Mouse (Mus musculus) lung, postnatal 0 days (tissue): ENCODE results near the gene Dbf4.

Experiments
- CTCF ChIP-seq: IDR thresholded peaks from 2 replicates; pipeline ENCODE4 v1.5.1; 2016; ENCODE audit warnings: antibody characterized with exemption, mild to moderate bottlenecking
- EP300 ChIP-seq: IDR thresholded peaks from 2 replicates; pipeline ENCODE4 v1.6.1; 2016; ENCODE audit warnings: antibody characterized with exemption, mild to moderate bottlenecking, control low read depth

- no peak for TF ChIP-seq CTCF
- no peak for TF ChIP-seq EP300
Measured at GRCm38 (mm10) chr5:8439095-8439494, 16.6 kb upstream of the Dbf4 start.
